Mouse (Mus musculus) 3134 (cell line): ENCODE results near the gene Mettl7a1.
"Not testable (repeated sequence)": the region's sequence is repeated elsewhere in the genome, so short reads cannot be mapped to it uniquely, and the experiment has no call there.

ENCODE experiments used
- DNase-seq: peaks from one replicate; pipeline ENCODE4 v3.0.0-alpha.2; 2011; ENCODE audit warnings: low spot score; ENCODE audit not compliant: insufficient read length; ENCODE audit errors: extremely low read depth

Mettl7a1 gene

DNA sequence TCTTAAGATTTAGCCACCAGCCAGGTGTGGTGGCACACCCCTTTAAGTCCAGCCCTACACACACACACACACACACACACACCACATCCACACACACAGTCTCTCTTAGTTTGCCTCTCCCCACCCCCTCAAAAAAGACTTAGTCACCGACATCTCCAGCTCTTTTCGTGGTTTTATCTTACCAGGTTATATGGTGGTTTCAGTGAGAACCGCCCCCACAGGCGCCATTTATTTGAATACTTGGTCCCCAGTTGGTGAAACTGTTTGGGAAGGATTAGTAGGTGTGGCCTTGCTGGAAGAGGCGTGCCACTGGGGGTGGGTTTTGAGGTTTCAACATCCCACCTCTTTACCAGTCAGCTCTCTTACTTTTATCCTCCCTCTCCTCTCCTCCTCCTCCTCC, 6.1 kb upstream of the Mettl7a1 start:
- no peak for DNase-seq

DNA sequence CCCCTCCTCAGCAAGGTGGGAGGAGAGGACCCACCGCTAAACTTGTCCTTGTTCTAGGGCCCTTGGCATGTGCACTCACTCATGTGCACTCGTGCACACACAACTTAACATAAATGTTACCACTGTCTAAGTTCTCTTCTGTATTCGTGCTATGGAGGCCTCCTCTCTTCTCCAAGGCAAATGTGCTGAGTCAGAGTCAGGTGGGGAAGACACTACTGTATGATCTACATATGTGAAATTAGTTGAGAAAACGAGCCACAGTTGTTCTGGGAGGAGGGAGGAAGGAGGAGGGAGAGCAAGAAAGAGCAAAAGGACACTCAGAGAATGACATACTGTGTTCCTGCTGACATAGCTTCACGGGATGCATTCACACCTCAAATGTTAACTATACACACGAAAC, 3.4 kb upstream of the Mettl7a1 start:
- DNase-seq = no peak

DNA sequence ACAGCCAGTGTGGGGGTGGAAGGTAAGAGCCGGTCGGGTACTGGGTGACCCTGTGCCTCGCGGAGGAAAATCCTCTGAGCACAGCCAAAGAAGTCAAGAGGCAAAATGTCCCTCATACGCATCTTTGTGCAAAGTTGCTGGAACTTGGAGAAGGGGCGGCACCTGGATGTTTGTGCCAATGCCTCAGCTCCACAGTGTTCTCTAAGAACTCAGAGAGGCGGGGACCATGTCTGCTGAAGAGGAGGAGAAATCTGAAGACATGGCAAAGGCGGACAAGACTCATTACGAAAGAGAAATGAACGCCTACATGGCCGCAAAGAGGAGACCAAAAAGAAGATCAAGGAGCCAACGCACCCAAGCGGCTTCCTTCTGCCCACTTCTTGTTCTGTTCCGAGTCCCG, 2.4 kb upstream of the Mettl7a1 start:
- no peak for DNase-seq

DNA sequence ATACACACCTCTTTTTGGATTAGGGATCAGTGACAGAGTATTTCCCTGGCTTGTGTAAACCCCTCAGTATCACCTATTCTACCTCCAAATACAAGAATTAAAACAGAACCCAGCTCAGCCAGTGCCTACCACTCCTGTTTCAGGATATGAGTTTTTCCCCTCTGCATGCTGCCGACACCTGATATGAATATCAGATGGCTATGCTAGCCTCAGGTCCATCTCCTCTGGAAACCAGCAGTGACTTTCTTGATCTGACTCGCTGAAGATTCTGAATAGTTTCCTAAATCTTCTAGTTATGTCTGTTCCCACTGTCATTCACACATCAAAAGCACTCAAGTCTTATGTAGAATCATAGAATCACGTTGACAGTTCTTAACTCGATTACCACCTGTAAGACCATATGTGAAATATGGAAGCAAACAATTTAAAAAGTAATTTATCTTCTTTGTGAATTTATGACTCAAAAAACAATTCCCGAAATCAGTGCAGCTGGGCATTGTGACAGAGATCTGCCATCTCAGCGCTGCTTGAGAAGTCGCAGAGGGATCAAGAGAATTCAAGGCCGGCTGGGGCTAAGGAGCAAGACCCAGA, 417 bp upstream of the Mettl7a1 start:
- no peak for DNase-seq

DNA sequence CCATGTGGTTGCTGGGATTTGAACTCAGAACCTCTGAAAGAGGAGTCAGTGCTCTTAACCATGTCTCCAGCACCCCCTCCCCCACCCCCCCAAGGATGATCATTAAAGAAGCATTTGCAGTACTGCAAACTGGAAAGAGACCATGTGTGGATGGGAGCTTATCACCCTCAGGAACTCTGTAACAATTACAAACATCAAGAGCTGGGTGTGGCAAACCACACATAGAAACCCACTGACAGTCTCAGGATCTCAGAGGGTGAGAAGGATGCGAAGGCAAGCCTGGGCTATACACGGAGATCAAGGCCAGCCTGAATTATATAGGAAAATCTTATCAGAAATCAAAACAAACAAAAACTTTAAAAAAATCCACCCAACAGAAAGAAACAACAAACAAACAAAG, 2.3 kb downstream of the Mettl7a1 start:
- no peak for DNase-seq

DNA sequence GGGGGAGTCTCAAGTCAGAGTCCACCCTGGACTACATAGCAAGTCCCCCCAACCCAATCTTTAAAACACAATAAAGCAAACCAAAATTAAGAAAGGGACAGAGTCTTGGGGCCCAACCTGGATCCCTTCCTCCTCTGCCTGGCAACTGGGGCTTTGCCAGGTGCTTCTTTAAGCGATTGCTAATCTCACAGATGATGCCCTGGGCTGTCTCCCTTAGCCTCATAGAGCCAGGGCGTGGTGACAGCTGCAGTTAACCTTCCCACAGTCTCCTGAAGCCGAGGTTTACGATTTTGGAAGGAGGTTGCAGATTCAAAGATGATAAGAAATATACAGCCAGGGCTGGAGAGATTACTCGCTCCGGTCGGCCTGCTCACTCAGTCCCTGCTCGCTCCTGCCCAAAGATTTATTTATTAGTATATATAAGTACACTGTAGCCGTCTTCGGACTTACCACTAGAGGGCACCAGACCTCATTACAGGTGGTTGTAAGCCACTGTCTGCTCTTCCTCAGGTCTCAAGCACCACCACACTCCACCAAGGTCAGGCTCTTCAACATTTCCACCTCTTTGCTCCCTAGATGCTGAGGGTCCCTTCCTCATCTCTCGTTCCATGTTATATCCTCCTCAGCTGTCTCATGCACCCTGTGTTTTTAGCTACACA, 3.6 kb downstream of the Mettl7a1 start:
- DNase-seq = not testable (repeated sequence)

DNA sequence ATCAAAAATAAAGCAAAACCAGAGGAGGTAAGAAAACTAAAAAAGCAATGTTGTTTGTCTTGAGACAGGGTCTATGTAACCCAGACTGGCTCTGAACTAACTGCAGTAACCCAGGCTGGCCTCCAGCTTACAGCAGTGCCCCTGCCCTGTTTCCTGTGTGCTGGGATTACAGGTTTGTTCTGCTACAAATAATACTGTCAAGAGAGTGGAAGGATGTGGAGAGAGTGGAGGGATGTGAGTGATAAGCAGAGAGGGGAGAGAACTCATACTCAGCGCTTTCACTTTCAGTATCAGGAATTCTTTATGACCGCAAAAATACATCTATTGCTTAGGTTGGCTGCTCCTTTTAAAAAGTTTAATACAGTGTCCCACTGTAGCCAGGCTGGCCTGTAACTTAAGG, 8.4 kb downstream of the Mettl7a1 start:
- no peak for DNase-seq

DNA sequence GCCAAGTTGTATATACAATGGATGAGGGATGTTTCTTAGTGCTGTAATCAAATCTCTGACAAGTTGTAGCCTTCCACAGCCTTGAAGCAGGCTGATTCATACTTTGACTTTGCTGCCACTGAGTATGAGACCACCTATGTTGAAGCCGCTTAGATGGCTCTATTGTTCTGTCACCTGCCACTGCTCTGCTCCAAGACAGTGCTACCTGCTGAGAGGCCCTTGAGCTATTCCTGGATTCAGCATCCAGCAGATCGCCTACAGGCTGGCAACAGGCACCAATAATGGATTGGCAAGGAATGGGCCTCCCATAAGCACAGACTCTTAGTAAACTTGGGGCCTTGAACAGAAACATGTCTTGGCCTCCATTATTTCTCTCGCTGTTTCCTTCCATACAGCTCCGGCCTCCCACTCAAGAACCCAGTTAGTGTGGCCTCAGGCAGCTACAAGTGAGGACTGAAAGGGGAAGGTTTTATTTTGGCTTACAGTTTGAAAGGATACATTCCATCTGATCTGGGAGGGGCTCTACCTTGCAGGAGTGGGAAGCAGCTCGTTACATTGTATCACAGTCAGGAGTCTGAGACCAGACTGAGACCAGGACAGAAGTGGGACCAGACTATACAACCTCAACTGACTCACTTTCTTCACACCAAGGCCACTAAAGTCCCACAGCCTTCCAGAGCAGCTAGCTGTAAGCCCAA, 10.7 kb downstream of the Mettl7a1 start:
- no peak for DNase-seq

DNA sequence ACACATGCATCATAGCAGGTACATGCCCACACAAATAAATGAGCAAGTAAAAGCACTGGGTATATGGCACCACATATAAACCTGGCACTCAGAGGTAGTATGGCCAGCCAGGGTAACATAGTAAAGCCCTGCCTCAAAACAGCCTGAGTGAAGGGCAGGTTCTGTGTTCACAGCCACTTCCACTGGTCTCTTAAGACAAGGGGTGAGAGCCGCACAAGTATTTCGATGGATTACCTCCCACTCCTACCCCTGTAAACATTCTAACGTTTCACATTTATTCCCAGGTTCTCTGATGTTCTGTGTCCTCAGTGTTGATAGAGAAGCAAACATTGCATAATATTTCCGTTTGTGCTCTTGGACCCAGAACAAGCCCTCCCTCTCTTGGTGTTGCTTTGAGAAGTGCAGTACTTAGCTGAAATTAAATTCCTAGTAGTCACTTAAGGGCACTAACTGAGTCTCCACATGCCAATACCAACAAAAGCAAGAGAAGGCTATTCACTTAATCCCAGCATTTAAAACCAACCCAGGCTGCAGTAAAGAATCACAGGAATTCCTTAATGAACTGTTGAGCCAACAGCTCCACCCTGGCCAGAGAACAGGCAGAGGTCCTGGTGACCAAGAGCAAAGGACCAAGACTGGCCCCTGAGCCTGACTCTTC, 14.2 kb downstream of the Mettl7a1 start:
- not testable (repeated sequence) for DNase-seq

DNA sequence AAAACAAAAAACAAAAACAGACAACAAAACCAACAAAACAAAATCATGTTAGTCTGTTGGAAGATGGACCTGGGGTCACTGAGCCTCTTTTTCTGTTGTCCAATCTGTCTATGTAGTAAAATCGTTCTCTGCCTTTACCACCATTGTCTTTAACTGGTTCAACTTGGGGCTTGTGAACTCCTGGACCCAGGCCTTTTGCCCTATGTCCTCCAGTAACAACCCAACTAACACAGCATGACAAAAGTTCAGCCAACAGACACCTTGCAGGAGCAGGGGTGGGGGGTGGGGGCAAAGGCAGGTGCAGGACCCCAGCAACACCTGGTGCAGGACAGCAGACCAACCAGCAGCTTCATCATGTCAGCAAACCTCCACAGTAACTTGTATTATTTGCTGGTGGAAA, 15.9 kb downstream of the Mettl7a1 start:
- no peak for DNase-seq

DNA sequence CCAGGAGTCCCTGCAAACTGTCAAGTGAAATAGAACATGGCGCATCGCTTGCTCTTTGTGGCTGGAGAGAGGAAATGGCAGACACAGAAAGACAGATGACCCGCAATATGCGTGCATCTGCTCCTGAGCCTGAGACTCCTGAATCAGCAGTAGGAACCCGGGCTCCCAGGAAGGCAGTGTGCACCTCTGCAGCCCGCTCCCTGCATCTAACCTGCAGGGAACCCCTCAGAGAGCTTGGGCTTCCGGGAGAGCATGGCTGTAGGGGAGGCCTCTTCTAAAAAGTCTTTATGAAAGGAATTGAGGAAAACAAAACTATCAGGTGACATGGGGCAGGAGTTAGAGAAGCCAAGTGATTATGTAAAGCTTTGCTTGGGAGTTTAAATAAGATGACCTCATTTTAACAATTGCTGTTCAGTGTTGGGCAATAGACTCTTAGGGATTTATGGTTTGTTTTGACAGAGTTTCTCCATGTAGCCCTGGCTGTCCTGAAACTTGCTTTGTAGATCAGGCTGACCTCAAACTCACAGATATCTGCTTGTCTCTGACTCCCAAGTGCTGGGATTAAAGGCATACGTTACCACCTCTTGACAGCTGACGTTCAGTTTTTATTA, 16.5 kb downstream of the Mettl7a1 start:
- no peak for DNase-seq

DNA sequence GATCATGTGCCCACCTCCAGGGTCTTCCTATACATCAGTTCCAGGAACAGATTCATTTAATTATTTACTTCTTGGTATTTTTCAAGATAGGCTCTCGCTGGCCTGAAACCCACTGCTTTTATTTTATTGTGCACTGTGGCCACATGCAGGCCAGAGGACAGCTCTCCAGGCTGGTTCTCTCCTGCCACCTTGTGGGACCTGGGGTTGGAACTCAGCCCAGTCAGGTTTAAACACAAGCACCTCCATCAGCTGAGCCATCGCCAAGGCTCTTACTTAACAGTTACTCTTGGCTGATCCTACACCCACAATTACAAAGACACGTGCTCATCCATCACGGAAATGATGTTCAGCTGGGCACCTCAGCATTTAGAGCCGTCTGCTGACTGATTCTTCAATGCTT, 17.2 kb downstream of the Mettl7a1 start:
- no peak for DNase-seq

DNA sequence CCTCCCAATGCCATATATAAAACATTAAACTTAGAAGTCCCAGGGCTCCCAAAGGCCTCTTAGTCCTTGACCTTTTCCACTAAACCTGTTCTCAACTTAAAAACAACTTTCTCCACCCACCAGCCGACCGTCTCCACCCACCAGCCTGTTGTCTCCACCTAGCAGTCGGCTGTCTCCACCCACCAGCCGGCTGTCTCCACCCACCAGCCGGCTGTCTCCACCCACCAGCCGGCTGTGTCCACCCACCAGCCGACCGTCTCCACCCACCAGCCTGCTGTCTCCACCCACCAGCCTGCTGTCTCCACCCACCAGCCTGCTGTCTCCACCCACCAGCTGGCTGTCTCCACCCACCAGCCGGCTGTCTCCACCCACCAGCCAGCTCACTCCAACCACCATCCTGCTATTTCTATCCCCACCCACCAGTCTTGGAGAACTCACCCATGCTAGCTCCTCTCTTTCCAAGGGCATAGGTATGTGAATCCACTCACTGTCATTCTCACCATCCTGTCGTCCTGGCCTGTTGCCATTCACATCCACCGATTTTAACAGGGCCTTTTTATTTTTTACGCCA, 20.2 kb downstream of the Mettl7a1 start:
- no peak for DNase-seq

DNA sequence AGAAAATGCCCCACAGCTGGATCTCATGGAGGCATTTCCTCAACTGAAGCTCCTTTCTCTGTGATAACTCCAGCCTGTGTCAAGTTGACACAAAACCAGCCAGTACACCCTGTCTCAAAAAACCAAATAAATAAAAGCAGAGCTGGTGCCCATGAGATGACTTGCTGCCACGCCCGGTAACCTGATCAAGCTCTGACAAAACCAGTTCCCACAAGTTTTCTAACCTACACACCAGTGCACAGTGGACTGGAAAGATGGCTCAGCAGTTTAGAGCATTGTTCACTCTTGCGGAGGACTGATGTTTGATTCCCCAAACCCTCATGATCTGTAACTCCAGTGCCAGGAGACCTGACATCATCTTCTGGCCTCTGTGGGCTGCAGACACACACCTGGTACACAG, 21.3 kb downstream of the Mettl7a1 start:
- no peak for DNase-seq

DNA sequence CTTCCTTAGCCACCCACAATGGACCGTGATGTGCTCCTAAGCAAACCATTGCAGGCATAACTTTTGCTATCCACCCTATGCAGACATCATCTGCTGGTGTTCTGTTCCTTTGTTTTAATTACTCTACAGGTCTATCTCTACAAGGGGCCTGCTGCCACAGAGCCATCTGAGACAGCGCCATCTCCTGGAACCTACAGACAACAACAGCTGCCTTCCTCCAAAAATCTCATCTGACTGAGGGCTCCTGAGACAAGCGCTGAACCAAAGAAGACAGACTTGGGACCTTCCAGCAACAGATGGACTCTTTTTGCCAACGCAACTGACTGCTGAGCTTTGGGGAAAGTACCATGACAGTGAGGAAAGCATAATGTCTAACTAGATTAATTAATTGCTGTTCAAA, 24.1 kb downstream of the Mettl7a1 start:
- not testable (repeated sequence) for DNase-seq

DNA sequence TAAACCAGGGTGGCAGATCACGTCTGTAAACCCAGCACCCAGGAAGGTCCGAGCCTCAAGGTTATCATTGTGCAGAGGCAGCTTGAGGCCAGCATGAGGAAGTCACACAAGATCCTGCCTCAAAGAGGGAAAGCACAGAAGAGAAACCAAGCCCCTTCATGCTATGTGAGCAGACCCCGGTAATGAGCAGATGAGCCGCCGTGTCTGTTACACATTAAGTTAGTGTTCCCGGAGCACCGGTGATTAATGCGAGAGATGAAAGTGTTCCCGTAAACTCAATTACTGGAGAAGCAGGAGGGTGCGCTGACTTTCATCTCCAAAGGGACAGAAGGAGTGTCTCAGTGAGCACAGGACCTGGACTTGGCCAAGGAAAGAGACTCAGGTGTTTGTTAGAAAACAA, 25.4 kb downstream of the Mettl7a1 start:
- DNase-seq = not testable (repeated sequence)

DNA sequence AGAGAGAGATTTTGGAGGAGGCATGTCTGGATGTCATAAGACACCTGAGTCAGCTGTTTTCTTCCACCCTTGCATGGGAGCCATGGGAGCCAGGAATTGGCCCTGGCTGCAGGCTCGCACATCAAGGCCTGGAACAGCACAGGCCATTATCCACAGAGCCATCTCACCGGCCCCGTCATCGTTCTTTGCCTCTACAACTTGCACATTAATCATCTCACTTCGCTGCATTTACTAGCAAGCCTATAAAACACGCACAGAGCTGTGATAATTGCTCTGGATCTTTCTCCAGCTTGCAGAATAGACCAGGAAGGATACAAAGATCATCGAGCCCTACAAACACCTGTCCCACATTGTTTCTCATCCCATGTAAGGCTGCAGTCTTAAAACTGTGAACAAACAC, 26.8 kb downstream of the Mettl7a1 start:
- DNase-seq = no peak

DNA sequence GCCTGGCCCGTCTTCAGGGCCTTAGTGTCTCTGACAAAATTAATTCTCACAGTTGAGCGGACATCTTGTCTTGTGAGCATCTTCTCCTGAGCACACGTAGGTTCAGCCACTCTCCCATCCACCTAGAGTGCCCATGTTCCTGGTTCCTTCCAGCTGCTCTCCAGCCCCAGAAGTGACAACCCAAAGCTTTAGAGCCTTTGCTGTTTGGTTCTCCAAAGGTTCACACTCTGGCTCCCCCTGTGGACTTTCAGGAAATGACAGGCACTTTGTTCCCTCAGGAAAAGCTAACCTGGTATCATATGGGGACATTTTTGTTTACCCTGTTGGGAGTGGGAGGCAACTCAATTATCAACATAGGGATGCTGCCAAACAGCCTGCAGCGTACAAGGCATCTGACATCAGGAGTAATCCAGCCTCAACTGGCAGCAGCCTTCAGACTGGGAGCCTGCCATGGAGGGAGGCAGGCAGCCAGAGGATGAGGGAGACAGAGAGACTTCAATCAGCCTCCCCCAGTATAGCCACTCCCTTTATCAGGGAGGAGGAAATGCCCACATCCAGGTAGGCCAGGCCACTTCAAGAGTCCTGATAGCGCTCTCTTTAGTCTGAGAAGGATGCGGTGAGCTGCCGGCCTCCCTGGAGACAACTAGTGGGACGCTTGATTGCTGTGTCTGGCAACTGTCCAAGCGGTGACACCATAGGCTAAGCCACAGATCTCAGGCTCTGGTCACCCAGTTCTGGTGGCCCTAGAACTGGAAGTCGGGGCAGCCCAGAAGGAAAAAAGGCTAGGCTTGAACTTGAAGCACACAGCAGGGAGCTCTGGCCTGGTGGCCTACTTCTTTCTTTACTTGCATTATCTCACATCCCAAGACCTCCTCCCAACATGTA, 28.4 kb downstream of the Mettl7a1 start:
- not testable (repeated sequence) for DNase-seq

DNA sequence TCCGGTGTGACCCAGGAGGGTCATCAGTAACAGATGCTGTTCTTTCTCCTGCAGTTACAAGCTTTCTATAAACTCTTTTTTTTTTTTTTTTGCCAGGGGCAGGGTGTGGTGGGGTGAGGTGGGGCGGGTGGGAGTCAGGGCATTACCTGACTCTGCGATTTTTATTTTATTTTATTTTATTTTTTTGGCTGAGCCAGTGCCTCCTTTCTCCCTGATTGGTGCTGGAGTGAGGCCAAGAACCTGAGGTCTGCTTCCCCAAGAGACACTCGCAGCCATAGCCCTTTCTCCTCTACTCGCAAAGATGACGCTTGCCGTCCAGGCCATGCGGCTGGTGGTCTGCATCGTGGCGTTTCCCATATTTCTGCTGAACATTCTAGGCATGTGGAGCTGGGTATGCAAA, 30.7 kb downstream of the Mettl7a1 start, which contains the start of gene Mettl7a3:
Mettl7a3 (plus strand) TSS at position 301 of the 400 bp plus-strand sequence.
- no peak for DNase-seq

DNA sequence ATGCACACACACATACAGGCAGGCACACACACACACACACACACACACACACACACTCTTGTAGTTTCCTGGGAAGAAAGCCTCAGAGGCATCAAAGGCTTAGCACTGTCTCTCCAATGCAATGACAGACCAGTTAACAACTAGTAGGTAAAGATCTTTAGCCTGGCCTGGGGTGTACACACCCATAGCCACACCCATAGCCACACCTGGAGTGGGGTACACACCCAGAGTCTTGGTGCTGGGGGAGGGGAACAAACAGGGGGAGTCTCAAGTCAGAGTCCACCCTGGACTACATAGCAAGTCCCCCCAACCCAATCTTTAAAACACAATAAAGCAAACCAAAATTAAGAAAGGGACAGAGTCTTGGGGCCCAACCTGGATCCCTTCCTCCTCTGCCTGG, 33.4 kb downstream of the Mettl7a1 start:
- DNase-seq = not testable (repeated sequence)
